Mouse (Mus musculus): ENCODE data around the gene Dis3l2. TPM values are rescaled to one million over a fixed set of nuclear protein-coding genes. Genes with fewer than 3 reads are reported as not detected.

Dis3l2 gene
- polyA plus RNA-seq, 1 experiment: 6.6 TPM

DNA sequence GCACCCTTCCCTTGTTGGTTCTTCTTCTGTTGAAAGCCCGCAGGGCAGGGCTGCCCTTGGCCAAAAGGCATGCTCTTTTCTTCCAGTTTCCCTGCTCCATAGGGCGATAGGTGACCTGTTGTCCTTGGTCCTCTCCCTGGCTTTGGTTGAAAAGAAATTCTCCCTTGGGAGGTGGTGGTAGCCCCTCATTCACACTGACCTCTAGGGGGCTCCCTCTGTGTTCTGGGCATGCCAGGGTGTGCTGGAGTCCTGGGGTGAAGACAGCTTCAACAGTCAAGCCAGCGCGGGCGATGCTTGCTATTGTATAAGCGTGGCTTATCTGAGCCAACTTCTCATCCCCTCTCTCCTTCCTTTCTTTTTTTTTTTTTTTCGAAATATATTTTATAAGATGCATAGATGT, 6.7 kb upstream of the Dis3l2 start:
- H3K36me3 ChIP-seq (ENCODE audit: control insufficient read depth, insufficient read depth): no peaks in the 10 kb centered on the region
- no peaks in the 10 kb centered on the region for H3K79me3 ChIP-seq (ENCODE audit: low read depth)
- H3ac ChIP-seq (ENCODE audit: control insufficient read depth, insufficient read length, low read depth): no peak overlapping the region
- H3K79me2 ChIP-seq (ENCODE audit: control insufficient read depth, insufficient read depth): no peaks in the 10 kb centered on the region
- no peaks in the 10 kb centered on the region for H3K27me3 ChIP-seq (ENCODE audit: control insufficient read depth, insufficient read depth, insufficient read length)
- no peak for TF ChIP-seq FOSL1 (IDR thresholded peaks at IDR 0.05; ENCODE audit: insufficient read depth, low read length, poor library complexity, severe bottlenecking)
- no peak for TF ChIP-seq CTCF (IDR thresholded peaks at IDR 0.05; ENCODE audit: control insufficient read depth, insufficient read depth, insufficient read length)
- TF ChIP-seq MYOG (IDR thresholded peaks at IDR 0.05; ENCODE audit: control insufficient read depth, extremely low read depth, insufficient read length): no peak
- TF ChIP-seq MAX (IDR thresholded peaks at IDR 0.05): no peak
- no peak for TF ChIP-seq MYOD1 (IDR thresholded peaks at IDR 0.05; ENCODE audit: control insufficient read depth, insufficient read length, low read depth)
- no peak for TF ChIP-seq USF1 (IDR thresholded peaks at IDR 0.05; ENCODE audit: low read depth)
- TF ChIP-seq CEBPB (IDR thresholded peaks at IDR 0.05; ENCODE audit: low read depth): no peak
- H3K4me3 ChIP-seq (ENCODE audit: insufficient read depth, poor library complexity, severe bottlenecking): no peak overlapping the region

DNA sequence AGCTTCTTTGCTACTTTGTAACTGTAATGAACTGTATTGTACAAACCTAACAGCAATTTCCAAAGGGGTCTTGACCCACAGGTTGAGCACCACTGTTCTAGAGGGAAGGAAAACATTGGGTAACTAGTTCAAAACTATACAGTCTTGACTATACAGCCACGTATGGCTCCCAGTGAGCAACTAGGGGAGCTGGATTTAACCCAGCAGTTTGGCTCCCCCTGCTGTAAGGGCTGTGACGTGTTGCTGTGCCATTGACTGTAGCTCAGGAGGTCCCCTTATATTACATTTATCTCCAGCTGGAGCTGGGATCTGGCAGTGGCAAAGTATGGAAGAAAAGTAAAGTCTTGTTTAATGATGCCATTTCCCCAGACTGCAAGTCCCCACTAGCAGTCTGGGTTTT, 4.9 kb upstream of the Dis3l2 start:
- H3K79me3 ChIP-seq (ENCODE audit: low read depth): no peaks in the 10 kb centered on the region
- H3K79me2 ChIP-seq (ENCODE audit: control insufficient read depth, insufficient read depth): no peaks in the 10 kb centered on the region
- H3K36me3 ChIP-seq (ENCODE audit: control insufficient read depth, insufficient read depth): no peaks in the 10 kb centered on the region
- H3K27me3 ChIP-seq (ENCODE audit: control insufficient read depth, insufficient read depth, insufficient read length): no peaks in the 10 kb centered on the region
- no peak for TF ChIP-seq CEBPB (IDR thresholded peaks at IDR 0.05; ENCODE audit: low read depth)
- TF ChIP-seq CTCF (IDR thresholded peaks at IDR 0.05; ENCODE audit: control insufficient read depth, insufficient read depth, insufficient read length): peak; percentile 13
- no peak for TF ChIP-seq FOSL1 (IDR thresholded peaks at IDR 0.05; ENCODE audit: insufficient read depth, low read length, poor library complexity, severe bottlenecking)
- TF ChIP-seq USF1 (IDR thresholded peaks at IDR 0.05; ENCODE audit: low read depth): no peak
- TF ChIP-seq MYOG (IDR thresholded peaks at IDR 0.05; ENCODE audit: control insufficient read depth, extremely low read depth, insufficient read length): no peak
- TF ChIP-seq MAX (IDR thresholded peaks at IDR 0.05): no peak
- no peak for TF ChIP-seq MYOD1 (IDR thresholded peaks at IDR 0.05; ENCODE audit: control insufficient read depth, insufficient read length, low read depth)
- H3K4me3 ChIP-seq (ENCODE audit: insufficient read depth, poor library complexity, severe bottlenecking): no peak overlapping the region
- H3ac ChIP-seq (ENCODE audit: control insufficient read depth, insufficient read length, low read depth): no peak overlapping the region

DNA sequence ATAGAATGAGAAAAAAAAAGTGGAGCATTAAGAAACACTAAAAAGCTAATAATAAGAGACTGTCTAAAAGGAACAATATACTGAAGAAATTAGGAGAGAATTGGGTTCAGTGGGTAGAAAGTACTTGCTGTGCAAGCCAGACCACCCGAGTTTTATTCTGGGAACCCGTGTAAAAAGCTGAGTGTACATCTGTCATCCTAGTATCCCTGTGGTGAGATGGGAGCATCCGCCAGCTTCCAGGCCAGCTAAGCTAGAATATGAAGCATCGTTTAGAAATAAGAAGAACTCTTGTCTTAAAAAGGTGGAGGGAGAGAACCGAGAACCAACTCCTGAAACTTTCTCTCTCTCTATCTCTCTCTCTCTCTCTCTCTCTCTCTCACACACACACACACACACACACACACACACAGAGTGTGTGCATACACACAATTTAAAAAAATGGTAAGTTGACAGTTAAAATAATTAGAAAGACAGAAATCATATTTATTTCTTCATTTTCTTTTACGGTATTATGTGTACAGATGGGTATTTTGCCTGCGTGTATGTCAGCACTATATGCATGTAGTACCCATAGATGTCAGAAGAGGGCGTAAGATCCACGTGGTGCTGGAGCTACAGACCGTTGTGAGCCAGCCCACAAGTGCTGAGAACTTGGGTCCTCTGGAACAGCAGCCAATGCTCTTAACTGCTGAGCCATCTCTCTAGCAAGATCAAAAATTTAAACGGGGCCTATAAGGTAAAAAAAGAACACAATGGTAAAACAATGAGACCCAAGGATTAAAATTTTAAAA, 4.1 kb upstream of the Dis3l2 start:
- no peaks in the 10 kb centered on the region for H3K79me3 ChIP-seq (ENCODE audit: low read depth)
- H3K79me2 ChIP-seq (ENCODE audit: control insufficient read depth, insufficient read depth): peaks cover 6% of the 10 kb centered on the region
- H3K27me3 ChIP-seq (ENCODE audit: control insufficient read depth, insufficient read depth, insufficient read length): no peaks in the 10 kb centered on the region
- no peak overlapping the region for H3K4me3 ChIP-seq (ENCODE audit: insufficient read depth, poor library complexity, severe bottlenecking)
- H3ac ChIP-seq (ENCODE audit: control insufficient read depth, insufficient read length, low read depth): no peak overlapping the region
- no peaks in the 10 kb centered on the region for H3K36me3 ChIP-seq (ENCODE audit: control insufficient read depth, insufficient read depth)
- TF ChIP-seq USF1 (IDR thresholded peaks at IDR 0.05; ENCODE audit: low read depth): no peak
- TF ChIP-seq CEBPB (IDR thresholded peaks at IDR 0.05; ENCODE audit: low read depth): no peak

DNA sequence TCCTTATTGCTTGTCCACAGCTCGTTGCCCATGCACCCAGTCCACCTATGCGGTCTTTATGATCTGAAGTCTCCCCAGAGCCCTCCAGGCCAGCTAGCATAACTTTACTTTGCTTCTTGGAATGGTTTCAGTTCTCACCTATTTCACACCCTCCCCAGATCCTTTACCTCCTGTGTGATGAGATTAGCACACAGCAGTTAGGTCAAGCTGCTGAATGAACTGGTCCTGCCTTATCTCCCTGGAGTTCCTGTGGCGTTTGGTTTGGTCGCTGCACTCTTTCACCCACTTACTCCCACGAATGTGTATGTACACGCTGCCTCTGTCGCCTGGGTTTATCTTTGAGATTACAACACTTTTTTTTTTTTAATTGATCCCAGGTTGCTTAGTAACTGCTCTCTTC, 3.2 kb upstream of the Dis3l2 start:
- TF ChIP-seq MAX (IDR thresholded peaks at IDR 0.05) (no peak), MYOG (IDR thresholded peaks at IDR 0.05; ENCODE audit: control insufficient read depth, extremely low read depth, insufficient read length) (no peak), FOSL1 (IDR thresholded peaks at IDR 0.05; ENCODE audit: insufficient read depth, low read length, poor library complexity, severe bottlenecking) (no peak), CEBPB (IDR thresholded peaks at IDR 0.05; ENCODE audit: low read depth) (no peak), CTCF (IDR thresholded peaks at IDR 0.05; ENCODE audit: control insufficient read depth, insufficient read depth, insufficient read length) (no peak), USF1 (IDR thresholded peaks at IDR 0.05; ENCODE audit: low read depth) (no peak), MYOD1 (IDR thresholded peaks at IDR 0.05; ENCODE audit: control insufficient read depth, insufficient read length, low read depth) (no peak)
- H3K79me2 ChIP-seq (ENCODE audit: control insufficient read depth, insufficient read depth): peaks cover 10% of the 10 kb centered on the region

DNA sequence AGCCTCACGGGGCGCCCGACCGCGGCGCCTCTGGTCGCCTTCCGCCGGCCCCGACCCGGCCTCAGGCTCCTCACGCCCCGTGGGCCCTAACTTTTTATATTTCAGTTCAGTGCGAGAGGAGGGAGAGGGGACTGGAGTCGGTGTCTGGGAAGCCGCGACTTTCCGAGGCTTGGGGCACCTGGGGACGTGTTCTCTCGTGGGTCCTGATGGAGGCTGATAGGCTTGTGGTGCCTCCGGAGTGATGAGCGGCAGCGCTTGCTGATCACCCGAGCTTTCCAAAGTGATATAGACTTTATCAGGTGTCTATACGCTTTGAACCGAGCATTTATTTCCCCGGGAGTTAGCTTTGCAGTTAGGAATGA, 338 bp downstream of the Dis3l2 start:
- no peak for TF ChIP-seq FOSL1 (IDR thresholded peaks at IDR 0.05; ENCODE audit: insufficient read depth, low read length, poor library complexity, severe bottlenecking)
- TF ChIP-seq USF1 (IDR thresholded peaks at IDR 0.05; ENCODE audit: low read depth): no peak
- no peak for TF ChIP-seq MYOD1 (IDR thresholded peaks at IDR 0.05; ENCODE audit: control insufficient read depth, insufficient read length, low read depth)
- no peak for TF ChIP-seq CTCF (IDR thresholded peaks at IDR 0.05; ENCODE audit: control insufficient read depth, insufficient read depth, insufficient read length)
- TF ChIP-seq CEBPB (IDR thresholded peaks at IDR 0.05; ENCODE audit: low read depth): no peak
- no peak for TF ChIP-seq MYOG (IDR thresholded peaks at IDR 0.05; ENCODE audit: control insufficient read depth, extremely low read depth, insufficient read length)
- no peak for TF ChIP-seq MAX (IDR thresholded peaks at IDR 0.05)
- Histone ChIP-seq H3ac (ENCODE audit: control insufficient read depth, insufficient read length, low read depth) (peak overlapping the region; percentile 89), H3K4me3 (ENCODE audit: insufficient read depth, poor library complexity, severe bottlenecking) (peak overlapping the region; percentile 72), H3K36me3 (ENCODE audit: control insufficient read depth, insufficient read depth) (no peaks in the 10 kb centered on the region), H3K27me3 (ENCODE audit: control insufficient read depth, insufficient read depth, insufficient read length) (no peaks in the 10 kb centered on the region), H3K79me3 (ENCODE audit: low read depth) (peaks cover 4% of the 10 kb centered on the region), H3K79me2 (ENCODE audit: control insufficient read depth, insufficient read depth) (peaks cover 22% of the 10 kb centered on the region)

More for the DNA sequence above, 3.2 kb upstream of the Dis3l2 start:
- H3K27me3 ChIP-seq (ENCODE audit: control insufficient read depth, insufficient read depth, insufficient read length): no peaks in the 10 kb centered on the region
- H3K4me3 ChIP-seq (ENCODE audit: insufficient read depth, poor library complexity, severe bottlenecking): no peak overlapping the region
- no peaks in the 10 kb centered on the region for H3K36me3 ChIP-seq (ENCODE audit: control insufficient read depth, insufficient read depth)
- H3ac ChIP-seq (ENCODE audit: control insufficient read depth, insufficient read length, low read depth): no peak overlapping the region
- peaks cover 2% of the 10 kb centered on the region for H3K79me3 ChIP-seq (ENCODE audit: low read depth)

DNA sequence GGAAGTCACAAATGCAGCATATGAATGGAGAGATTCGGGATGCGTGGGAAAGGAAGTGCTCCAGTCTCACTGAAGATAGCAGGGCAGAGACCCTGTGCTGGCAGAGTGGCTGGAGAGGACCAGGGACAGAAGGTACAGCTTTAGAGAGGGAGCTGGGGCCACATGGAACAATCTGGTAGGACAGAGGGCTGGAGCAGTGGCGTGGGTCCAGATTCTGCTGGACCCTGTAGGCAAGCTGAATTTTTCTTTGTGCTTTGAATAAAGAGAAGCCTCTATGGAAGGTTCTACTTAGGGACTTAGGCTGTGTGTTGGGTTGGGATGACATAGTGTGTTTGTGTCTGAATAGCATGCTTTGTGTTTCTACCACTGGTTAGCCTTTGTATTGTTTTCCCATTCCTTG, 1.9 kb downstream of the Dis3l2 start:
- H3K79me3 ChIP-seq (ENCODE audit: low read depth): peaks cover 4% of the 10 kb centered on the region
- H3K27me3 ChIP-seq (ENCODE audit: control insufficient read depth, insufficient read depth, insufficient read length): no peaks in the 10 kb centered on the region
- no peak for TF ChIP-seq USF1 (IDR thresholded peaks at IDR 0.05; ENCODE audit: low read depth)
- no peak overlapping the region for H3ac ChIP-seq (ENCODE audit: control insufficient read depth, insufficient read length, low read depth)
- H3K36me3 ChIP-seq (ENCODE audit: control insufficient read depth, insufficient read depth): no peaks in the 10 kb centered on the region
- H3K4me3 ChIP-seq (ENCODE audit: insufficient read depth, poor library complexity, severe bottlenecking): no peak overlapping the region
- H3K79me2 ChIP-seq (ENCODE audit: control insufficient read depth, insufficient read depth): peaks cover 22% of the 10 kb centered on the region
